Mouse (Mus musculus) C2C12 (cell line): Measurements from ENCODE around the gene Rasl10a. TPM values are rescaled to one million over a fixed set of nuclear protein-coding genes. Genes with fewer than 3 reads are reported as not detected.

Source experiments
- H3K27me3 ChIP-seq: one replicate; pipeline ENCODE4 v1.6.1; 2011; ENCODE audit not compliant: control insufficient read depth, insufficient read depth, insufficient read length
- H3K36me3 ChIP-seq: one replicate; pipeline ENCODE4 v1.6.1; 2011; ENCODE audit not compliant: control insufficient read depth, insufficient read depth
- H3K4me3 ChIP-seq: one replicate; pipeline ENCODE4 v1.5.1; 2011; ENCODE audit warnings: mild to moderate bottlenecking, control low read depth; ENCODE audit not compliant: poor library complexity, insufficient read depth, severe bottlenecking
- H3K79me2 ChIP-seq: one replicate; pipeline ENCODE4 v1.6.1; 2011; ENCODE audit not compliant: control insufficient read depth, insufficient read depth
- H3K79me3 ChIP-seq: one replicate; pipeline ENCODE4 v1.6.1; 2011; ENCODE audit warnings: low read depth, control low read depth
- H3ac ChIP-seq: one replicate; pipeline ENCODE3; 2011; ENCODE audit warnings: low read depth; ENCODE audit not compliant: control insufficient read depth, insufficient read length
- CEBPB ChIP-seq: IDR thresholded peaks from one replicate; pipeline ENCODE4 v1.6.1; 2011; ENCODE audit warnings: low read depth, mild to moderate bottlenecking, control low read depth, moderate library complexity
- CTCF ChIP-seq: IDR thresholded peaks from one replicate; pipeline ENCODE4 v1.5.1; 2011; ENCODE audit not compliant: control insufficient read depth, insufficient read depth, insufficient read length
- FOSL1 ChIP-seq: IDR thresholded peaks from one replicate; pipeline ENCODE4 v1.8.0; 2011; ENCODE audit warnings: mild to moderate bottlenecking, low read length; ENCODE audit not compliant: poor library complexity, insufficient read depth, severe bottlenecking
- MAX ChIP-seq: IDR thresholded peaks from one replicate; pipeline ENCODE4 v1.6.1; 2011; ENCODE audit warnings: mild to moderate bottlenecking, control low read depth
- MYOD1 ChIP-seq: IDR thresholded peaks from one replicate; pipeline ENCODE4 v1.6.1; 2011; ENCODE audit warnings: low read depth; ENCODE audit not compliant: control insufficient read depth, insufficient read length
- MYOG ChIP-seq: IDR thresholded peaks from one replicate; pipeline ENCODE4 v1.6.1; 2011; ENCODE audit not compliant: control insufficient read depth, insufficient read length; ENCODE audit errors: extremely low read depth
- USF1 ChIP-seq: IDR thresholded peaks from one replicate; pipeline ENCODE4 v1.6.1; 2011; ENCODE audit warnings: low read depth, mild to moderate bottlenecking, control low read depth, moderate library complexity
- polyA plus RNA-seq: library from polyadenylated mRNA; unstranded; fragments of >200 nt; fragmentation: generic; extraction: Trizol; gene quantifications from one replicate; pipeline ENCODE4 v1.2.1, GENCODE M21; 2012; ENCODE audit warnings: missing spikeins

Gene Rasl10a
- polyA plus RNA-seq, 1 experiment: 1.0 TPM

GRCm38 (mm10) chr11:5042645-5043381 lies 15.1 kb upstream of the Rasl10a start:
- no peak overlapping the region for H3K4me3 ChIP-seq
- H3ac ChIP-seq: no peak overlapping the region
- TF ChIP-seq CEBPB: no peak
- no peak for TF ChIP-seq FOSL1
- TF ChIP-seq MYOG: no peak
- no peak for TF ChIP-seq MAX
- TF ChIP-seq CTCF: no peak
- no peak for TF ChIP-seq USF1
- no peak for TF ChIP-seq MYOD1
- H3K36me3 ChIP-seq: peaks cover 5% of the 10 kb centered on the region
- no peaks in the 10 kb centered on the region for H3K79me2 ChIP-seq
- no peaks in the 10 kb centered on the region for H3K27me3 ChIP-seq
- no peaks in the 10 kb centered on the region for H3K79me3 ChIP-seq

DNA sequence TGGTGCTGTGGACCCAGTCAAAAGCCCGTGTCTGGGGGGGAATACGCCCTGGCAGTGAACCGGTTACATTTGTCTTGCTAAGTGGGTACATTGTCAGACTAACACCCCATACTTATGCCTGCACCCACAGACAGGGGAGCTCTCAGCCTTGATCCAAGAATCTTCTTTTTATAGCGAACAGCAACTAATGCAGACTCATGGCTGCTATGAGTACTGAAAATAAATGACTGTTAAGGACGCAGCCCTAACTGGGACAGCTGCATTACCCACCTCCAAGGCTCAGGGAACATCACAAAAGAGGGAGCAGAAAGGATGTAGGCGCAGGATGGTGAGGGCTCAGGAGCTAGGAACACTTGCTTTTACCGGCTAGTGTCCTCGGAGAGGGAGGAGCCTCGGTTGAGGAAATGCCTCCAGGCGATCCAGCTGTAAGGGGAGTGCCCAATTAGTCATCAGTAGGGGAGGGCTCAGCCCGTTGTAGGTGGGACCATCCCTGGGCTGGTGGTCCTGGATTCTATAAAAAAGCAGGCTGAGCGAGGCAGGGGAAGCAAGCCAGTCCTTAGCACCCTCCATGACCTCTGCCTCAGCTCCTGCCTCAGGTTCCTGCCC lies 11.5 kb upstream of the Rasl10a start:
- Histone ChIP-seq H3K4me3 (no peak overlapping the region), H3K27me3 (no peaks in the 10 kb centered on the region), H3K36me3 (no peaks in the 10 kb centered on the region), H3ac (no peak overlapping the region), H3K79me2 (no peaks in the 10 kb centered on the region), H3K79me3 (no peaks in the 10 kb centered on the region)
- TF ChIP-seq MYOG (no peak), CEBPB (no peak), FOSL1 (no peak), USF1 (no peak)

DNA sequence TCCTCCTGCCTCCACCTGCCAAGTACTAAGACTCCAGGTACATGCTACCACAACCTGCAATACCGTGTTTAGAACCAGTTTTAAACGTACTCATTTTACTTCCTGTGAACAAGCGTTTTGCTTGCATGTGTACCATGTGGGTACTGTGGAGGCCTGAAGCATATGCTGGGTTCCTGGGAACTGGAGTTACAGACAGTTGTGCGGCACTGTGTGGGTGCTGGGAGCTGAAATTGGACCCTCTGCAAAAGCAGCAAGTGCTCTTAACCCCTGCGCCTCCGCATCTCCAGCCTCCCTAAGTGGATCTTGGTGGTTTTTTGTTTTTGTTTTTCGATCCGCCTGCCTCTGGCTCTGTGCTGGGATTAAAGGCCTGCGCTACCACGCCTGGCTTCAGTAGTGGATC lies 6.3 kb upstream of the Rasl10a start:
- no peaks in the 10 kb centered on the region for H3K36me3 ChIP-seq
- no peaks in the 10 kb centered on the region for H3K79me2 ChIP-seq
- H3K27me3 ChIP-seq: no peaks in the 10 kb centered on the region
- no peak for TF ChIP-seq USF1
- TF ChIP-seq MYOG: no peak
- TF ChIP-seq CEBPB: no peak
- TF ChIP-seq FOSL1: no peak
- no peak for TF ChIP-seq MAX
- no peak for TF ChIP-seq CTCF
- TF ChIP-seq MYOD1: no peak
- H3K4me3 ChIP-seq: no peak overlapping the region
- H3K79me3 ChIP-seq: no peaks in the 10 kb centered on the region
- no peak overlapping the region for H3ac ChIP-seq

DNA sequence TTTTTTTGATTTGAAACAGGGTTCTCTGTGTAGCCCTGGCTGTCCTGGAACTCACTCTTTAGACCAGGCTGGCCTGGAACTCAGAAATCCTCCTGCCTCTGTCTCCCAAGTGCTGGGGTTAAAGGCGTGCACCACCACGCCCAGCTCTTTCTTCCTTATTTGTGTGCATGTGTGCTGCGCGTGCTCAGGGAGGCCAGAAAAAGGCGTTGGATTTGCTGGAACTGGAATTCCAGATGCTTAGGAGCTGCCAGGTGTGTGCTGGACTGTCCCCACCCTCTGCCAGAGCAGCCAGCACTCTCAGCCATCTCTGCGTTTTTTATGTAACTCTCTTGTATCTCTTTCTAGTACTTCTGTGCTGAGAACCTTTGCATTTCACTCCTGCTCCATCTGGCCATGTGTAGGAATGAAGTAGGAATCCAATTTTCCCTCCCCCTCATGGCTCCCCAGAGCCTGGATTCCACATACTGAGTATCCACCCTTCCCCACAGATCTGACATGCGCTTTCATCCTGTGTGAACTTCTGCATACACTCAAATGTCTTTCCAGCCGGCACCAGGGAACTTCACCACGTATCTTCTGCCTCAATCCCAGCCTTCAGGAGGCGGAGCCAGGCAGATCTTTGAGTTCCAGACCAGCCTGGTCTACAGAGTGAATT lies 5.6 kb upstream of the Rasl10a start:
- no peaks in the 10 kb centered on the region for H3K36me3 ChIP-seq
- no peaks in the 10 kb centered on the region for H3K79me3 ChIP-seq
- no peaks in the 10 kb centered on the region for H3K79me2 ChIP-seq
- no peak overlapping the region for H3K4me3 ChIP-seq
- no peak overlapping the region for H3ac ChIP-seq
- no peaks in the 10 kb centered on the region for H3K27me3 ChIP-seq
- TF ChIP-seq CTCF (no peak), CEBPB (no peak), MYOG (no peak), USF1 (no peak), MYOD1 (no peak), FOSL1 (no peak), MAX (no peak)

GRCm38 (mm10) chr11:5054151-5054550 lies 3.8 kb upstream of the Rasl10a start:
- no peak for TF ChIP-seq CTCF
- no peak for TF ChIP-seq FOSL1
- no peak for TF ChIP-seq MYOD1
- TF ChIP-seq CEBPB: no peak
- no peak for TF ChIP-seq USF1
- TF ChIP-seq MAX: no peak
- TF ChIP-seq MYOG: no peak
- H3K36me3 ChIP-seq: no peaks in the 10 kb centered on the region
- H3K4me3 ChIP-seq: no peak overlapping the region
- H3K79me2 ChIP-seq: no peaks in the 10 kb centered on the region
- H3ac ChIP-seq: no peak overlapping the region
- no peaks in the 10 kb centered on the region for H3K27me3 ChIP-seq
- H3K79me3 ChIP-seq: no peaks in the 10 kb centered on the region
